Mouse (Mus musculus) right cerebral cortex, postnatal 36 days (tissue): Measurements from ENCODE around the gene Tiam2.

ENCODE experiments used
- DNase-seq, 2 experiments: peaks; one replicate each; pipeline ENCODE4 v3.0.0; 2022; ENCODE audit warnings: low spot score in 2 of 2, mixed read lengths in 1 of 2

Gene Tiam2

DNA sequence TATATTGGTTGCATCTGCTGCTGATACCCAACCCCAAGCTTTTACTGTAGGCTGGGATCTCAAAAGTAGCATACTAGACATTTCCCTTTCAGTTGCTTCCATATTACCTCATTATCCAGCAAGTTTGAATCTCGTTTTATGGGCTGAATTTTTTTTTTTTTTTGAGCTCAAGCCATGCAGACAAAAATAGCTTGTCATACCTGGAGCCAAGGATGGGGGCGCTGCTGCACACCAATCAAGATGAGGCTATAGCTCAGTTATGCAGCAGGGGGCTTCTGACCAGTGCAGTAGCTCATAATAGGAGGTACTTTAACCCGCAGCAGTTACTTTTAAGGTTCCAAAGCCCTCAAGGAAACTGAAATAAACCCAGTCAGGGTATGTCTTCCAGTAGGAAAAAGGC lies 171.7 kb downstream of the Tiam2 start:
- DNase-seq, result no peak

DNA sequence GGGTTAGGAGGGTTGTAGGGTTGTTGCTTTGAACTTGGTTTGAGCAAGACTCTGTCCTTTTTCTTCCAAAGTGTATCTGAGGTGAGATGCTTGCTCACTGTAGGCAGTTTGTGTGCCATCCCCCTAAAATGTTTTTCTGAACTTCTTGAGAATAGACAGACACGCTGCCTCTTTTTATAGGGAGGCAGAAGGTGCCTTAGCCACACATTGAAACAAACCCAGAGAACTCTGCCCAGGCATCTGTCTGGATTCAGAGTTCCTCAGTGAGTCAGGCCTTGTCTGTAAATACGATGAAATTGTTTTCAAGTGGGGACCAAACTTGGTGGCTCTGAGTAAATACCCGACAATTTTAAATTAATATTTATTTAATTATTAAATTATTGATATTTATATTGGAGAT lies 172.2 kb downstream of the Tiam2 start:
- DNase-seq, result no peak

- DNase-seq, result no peak
Measured at GRCm38 (mm10) chr17:3499468-3499867, 173.1 kb downstream of the Tiam2 start.

DNA sequence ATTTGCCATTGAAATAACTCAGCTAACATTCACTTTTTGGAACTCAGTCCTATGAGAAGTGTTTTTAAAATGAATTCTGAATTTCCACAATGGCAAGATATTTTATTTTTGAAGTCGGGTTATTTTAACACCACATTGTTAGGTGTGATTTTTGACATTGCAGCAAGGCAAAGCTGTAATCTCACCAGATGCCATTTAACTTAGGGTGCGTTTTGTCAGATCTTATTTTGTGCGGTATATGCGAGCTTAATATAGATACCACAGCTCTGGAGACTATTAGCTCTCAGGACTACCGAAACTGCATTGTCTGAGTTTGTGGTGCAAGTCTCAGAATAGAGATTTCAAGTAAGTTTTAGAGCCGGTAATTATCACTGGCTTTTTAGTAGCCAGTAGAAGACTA lies 173.7 kb downstream of the Tiam2 start:
- no peak for DNase-seq

DNA sequence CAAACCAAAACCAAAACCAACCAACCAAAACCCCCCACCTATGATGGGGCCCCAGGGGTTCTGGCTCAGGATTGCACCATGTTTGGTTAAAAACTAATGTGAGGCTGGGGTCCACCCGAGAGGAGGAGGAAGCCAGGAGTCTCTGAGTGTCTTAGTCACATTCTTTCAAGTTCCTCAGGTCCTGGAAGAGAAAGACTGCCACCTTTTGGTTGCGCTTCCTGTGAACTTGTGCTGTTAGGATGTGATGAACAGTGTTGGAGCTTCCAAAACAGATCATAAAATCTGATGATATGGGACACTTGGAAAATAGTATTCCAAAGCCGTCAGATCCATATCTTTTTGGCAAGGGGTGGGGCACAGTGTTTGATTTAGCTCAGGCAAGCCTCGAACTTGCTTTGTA lies 174.6 kb downstream of the Tiam2 start:
- DNase-seq, result no peak

DNA sequence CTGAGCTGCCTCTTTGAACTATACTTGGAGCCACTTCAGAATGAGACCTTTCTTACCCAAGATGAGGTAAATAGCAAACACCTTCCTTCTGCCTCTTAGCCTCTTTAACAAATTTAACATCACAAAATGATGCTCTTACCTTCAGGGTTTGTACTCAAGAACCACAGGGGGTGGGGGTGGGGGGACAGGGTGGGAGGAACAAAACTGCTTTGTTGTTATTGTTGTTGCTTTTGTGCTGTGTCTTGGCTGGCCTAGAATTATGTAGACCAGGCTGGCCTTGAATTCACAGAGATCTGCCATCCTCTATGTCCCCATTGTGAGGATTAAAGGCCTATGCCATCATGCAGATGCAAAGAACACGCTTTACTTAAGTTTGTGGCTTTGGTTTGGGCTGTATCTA lies 179.3 kb downstream of the Tiam2 start:
- DNase-seq, result no peak

- no peak for DNase-seq
Measured at GRCm38 (mm10) chr17:3506508-3506907, 180.1 kb downstream of the Tiam2 start.

DNA sequence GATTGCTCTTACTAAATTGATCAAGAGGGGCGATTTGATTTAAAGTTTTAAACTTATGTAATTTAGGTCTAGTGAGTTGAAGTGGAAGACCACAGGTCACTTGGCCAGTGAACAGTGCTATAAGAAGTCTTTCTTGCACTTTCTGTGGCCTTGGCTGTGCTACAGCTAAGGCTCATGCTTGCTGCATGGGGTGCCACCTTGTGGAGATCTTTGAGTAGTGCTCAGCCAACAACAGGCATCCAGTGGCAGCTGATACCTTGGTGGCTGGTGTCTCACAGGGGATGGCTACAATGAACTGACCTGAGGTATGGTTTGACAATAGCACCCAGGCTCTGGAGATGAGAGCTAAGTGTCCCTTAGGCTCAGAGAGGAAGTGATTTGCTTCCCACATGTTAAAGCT lies 183.5 kb downstream of the Tiam2 start:
- peak in 1 of 2 experiments; percentile 39 for DNase-seq

DNA sequence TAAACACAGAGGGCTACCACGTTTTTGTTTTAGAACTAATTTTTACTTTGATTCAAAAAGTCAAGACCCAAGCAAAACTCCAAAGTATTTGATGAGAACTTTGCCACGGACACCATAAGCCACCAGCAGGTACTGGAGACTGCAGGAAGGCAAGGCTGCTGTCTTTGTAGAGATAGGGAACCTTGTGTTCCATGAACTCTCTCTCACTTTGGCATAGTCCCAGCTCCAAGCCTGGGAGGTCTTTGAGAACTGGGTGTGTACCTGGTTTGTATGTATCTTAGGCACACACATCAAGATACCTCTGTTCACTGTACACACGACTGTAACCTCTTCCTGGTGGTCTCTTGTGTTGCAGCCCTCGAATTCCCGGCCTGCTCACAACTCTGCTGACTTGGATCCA lies 187.9 kb downstream of the Tiam2 start:
- DNase-seq, result no peak

DNA sequence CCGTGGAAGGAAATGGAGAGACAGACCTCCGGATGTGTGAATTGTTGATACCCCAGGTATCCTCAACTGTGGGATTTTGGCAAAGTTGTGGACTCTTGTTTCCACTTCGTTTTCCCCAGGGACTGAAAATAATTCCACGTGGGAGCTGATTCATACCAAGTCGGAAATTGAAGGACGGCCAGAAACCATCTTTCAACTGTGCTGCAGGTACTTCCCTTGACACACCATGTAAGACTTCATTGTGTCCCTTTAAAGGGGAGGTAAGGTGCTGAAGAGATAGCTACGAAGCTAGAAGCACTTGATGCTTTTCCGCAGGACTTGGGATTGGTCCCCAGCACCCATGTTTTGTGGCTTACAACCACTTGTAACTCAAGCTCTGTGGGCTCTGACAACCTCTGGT lies 189.5 kb downstream of the Tiam2 start:
- no peak for DNase-seq

GRCm38 (mm10) chr17:3516406-3516805 lies 190.0 kb downstream of the Tiam2 start:
- DNase-seq, result no peak

DNA sequence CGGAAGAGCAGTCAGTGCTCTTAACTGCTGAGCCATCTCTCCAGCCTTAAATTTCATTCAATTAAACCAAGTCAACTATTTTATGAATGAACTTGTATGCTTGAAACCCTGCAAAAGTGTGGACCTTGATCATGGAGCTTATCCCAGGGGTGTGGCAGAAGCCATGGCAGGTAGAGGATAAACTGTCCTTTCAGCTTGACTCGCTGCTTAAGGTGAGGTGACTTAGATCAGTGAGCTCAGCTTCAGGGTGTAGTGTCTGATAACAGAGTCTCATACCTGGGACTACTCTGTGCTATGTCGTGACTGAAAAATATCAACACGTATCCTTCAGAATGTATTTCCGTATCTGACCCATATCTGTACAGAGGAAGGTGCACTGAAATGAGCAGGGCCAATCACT lies 194.0 kb downstream of the Tiam2 start:
- DNase-seq, result no peak

GRCm38 (mm10) chr17:3527841-3528471 lies 201.6 kb downstream of the Tiam2 start:
- DNase-seq, result no peak

GRCm38 (mm10) chr17:3529523-3529922 lies 203.2 kb downstream of the Tiam2 start:
- DNase-seq, result no peak

GRCm38 (mm10) chr17:3530549-3530948 lies 204.2 kb downstream of the Tiam2 start:
- DNase-seq, result no peak

DNA sequence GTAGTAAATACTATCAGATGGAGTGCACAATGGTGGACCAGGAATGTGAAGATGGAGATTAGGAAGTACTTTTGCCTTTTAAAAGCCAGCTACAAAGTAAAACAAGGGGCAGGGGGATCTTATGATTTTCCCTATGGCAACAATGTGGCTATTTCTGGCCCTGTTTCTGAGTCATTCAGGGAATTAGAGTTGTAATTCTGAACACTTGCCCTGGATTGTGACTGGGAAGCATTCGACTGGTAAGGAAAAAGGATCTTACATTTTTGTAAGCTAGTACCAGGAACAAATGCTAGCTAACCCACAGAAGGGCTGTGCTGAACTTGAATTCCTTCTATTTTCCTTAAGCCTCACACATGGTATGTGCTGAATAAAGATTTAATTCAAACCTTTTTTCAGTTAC lies 205.3 kb downstream of the Tiam2 start:
- no peak for DNase-seq

DNA sequence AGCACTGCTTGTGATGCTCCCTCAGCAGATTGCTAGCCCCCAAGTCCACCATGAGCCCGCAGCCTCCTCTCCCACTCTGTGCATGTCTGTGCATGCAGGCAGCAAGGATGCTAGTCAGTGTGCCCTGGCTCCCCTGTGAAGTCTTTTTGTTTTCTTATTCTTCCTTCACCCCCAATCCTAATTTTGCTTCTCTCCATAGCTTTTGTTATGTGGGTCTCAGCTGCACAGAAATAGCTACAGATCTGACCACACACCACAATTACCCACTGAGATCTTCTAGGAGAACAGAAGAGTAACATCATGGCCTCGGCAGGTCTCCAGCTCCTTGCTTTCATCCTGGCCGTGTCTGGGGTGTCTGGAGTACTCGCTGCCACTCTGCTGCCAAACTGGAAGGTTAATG lies 205.9 kb downstream of the Tiam2 start, which contains the start of gene Cldn20:
Gene Cldn20 (plus strand): TSS at position 301 of the 400 bp plus-strand sequence.
- no peak for DNase-seq

GRCm38 (mm10) chr17:3533425-3533824 lies 207.1 kb downstream of the Tiam2 start:
- DNase-seq, result no peak

DNA sequence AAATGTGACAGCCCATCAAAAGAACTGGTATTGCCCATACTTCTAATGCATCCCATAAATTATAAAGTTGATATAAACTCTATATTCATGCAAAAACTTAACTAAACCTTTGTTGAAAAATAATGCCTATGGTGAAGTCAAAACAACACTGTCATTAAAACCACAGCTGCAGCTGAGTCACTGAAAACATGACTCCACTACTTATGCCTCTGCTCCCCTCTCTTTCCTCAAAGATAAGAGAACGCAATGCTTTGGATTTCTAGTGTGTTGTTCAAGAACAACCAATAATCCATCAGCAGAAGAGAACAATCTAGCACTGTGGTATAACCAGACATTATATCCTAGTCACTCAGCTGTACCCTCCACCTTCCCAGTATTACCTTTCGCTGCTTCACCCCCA lies 213.9 kb downstream of the Tiam2 start:
- DNase-seq, result no peak

- DNase-seq, result no peak
Measured at GRCm38 (mm10) chr17:3541033-3541432, 214.7 kb downstream of the Tiam2 start.

- no peak for DNase-seq
Measured at GRCm38 (mm10) chr17:3547725-3548124, 221.4 kb downstream of the Tiam2 start.

DNA sequence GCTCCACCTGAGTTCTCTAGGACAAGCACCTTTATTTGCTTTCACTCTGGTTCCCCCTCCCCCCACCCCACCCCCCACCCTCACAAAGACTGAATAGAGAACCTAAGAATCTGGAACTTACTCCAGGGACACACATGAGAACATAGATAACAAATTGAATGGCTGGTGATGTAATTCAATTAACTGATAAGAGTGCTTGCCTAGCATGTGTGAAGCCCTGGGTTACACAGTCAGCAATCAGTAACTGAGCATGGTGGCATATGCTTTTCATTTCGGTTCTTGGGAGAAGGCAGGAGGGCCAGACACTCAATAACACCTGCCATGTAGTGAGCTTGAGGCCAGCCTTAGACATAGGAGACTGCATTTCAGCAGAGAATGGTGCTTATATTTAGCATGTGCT lies 229.9 kb downstream of the Tiam2 start:
- no peak for DNase-seq

DNA sequence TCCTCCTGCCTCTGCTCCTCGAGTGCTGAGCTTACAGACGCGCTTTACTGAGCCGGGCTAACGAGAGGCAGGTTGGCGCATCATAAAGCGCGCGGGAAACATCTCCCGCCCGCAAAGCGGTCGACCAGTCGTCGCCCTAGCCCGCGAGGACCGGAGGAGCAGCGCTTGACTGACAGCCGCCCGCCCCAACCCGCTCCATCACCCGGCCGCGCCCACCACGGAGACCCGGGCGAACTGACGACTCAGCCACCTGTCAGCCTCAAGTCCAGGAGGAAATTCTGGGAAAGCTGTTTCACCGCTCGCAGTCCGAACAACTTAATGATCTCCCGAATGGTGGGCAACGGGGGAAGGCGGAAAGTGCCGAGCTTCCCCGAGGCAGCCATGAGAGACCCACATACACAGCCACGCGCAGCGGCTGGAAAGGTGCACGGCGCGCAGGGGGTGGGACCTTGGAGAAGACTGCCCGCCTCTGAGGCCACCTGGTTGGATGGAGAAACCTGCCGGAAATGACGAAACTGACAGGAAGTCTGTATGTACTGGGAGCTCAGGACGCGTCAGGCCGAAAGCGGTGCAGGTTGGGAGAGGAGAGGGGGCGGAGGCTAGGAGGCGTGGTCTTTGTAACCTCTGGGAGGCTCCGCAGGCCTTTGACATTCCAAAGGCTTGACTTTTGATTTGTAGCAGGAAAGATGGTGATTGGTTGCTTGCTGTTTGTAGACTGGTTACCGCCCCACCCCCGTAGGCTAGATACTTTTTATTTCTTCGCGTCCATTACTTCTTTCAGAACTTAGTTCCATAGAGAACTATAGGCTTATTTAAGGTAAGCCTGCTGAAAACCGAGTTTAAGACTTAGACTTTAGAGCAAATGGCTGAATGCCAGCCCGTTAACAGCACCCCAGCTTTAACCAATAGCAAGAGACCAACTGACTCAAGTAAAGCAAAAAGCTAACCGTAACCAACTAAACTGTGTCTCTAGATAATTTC lies 231.2 kb downstream of the Tiam2 start, which contains the start of gene Tfb1m:
Gene Tfb1m (minus strand): TSS at position 451 of the 981 bp plus-strand sequence.
- peak; percentile 98 to 99 for DNase-seq
